Comparison of ENCODE assay signal across 9 mouse cellular contexts in the genomic region with DNA sequence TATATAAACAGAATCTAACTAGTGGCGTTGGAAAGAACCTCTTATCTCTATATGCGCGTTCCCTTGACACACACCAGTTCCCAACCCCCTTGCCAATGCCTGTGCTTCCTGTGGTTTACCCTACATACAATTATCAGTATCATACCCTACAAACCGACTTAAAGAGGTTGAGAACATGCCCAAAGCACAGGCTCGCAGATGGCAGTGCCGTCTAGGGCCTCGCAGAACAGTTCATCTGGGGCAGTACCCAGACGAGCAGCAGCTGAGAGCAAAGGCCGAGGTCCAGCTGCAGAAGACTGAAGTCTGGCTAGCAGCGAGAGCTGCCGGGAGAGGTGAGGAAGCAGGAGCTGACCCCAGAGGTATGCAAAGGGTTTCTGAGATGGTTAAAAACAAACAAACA. TPM values are rescaled to one million over a fixed set of nuclear protein-coding genes. Genes with fewer than 3 reads are reported as not detected.
DNase-seq lines count a peak whose midpoint lies in the region; ATAC-seq lines count a peak whose summit lies in the region.
"Had no signal": no experiment of that assay in that cellular context is flagged by ENCODE, and none has a peak within 500 bp of the region (broad histone marks: within the 10 kb centered on the region; RNA-seq: fewer than 3 reads in every experiment).

No protein-coding gene starts in this region.

- peak overlapping the region; percentile 61 for H3K9ac ChIP-seq in heart, embryonic 13.5 days

- H3K4me2 ChIP-seq in heart, embryonic 13.5 days: peak overlapping the region; percentile 52

- H3K4me1 ChIP-seq in heart, embryonic 13.5 days: peaks cover 45% of the 10 kb centered on the region

- H3K36me3 ChIP-seq in heart, embryonic 13.5 days: peaks cover 11% of the 10 kb centered on the region

- no peak for DNase-seq in heart, adult 18-20 months
- DNase-seq in MEL-GATA-1-ER (ENCODE audit: extremely low read depth, low read depth): peak; percentile 89
- peak; percentile 48 to 52 for DNase-seq in kidney, adult 8-10 months
- no peak for DNase-seq in right cerebral cortex, postnatal 36 days (ENCODE audit: low spot score in 2 of 2)
- no peak for DNase-seq in cerebellum, postnatal 10 days

- WGBS in heart, embryonic 13.5 days: 20% methylated on average over 11 of the region's 11 CpGs

- no peaks in the 10 kb centered on the region for H3K27me3 ChIP-seq in heart, embryonic 13.5 days (replicated peaks)

- peak overlapping the region; percentile 93 for H3K27ac ChIP-seq in heart, embryonic 13.5 days (replicated peaks)
- H3K27ac ChIP-seq: macrophage had no signal

- H3K4me3 ChIP-seq in heart, embryonic 13.5 days: no peak overlapping the region

- no peak for ATAC-seq in heart, embryonic 13.5 days (ENCODE audit: extremely low read depth, insufficient number of reproducible peaks, low FRiP score, low TSS enrichment)
- ATAC-seq in megakaryocyte, adult 5-6 weeks (ENCODE audit: poor library complexity, severe bottlenecking): peak; percentile 18; the same call in 1 of the 2 replicates
- ATAC-seq in frontal cortex, adult (ENCODE audit: low TSS enrichment): no peak

- no peaks in the 10 kb centered on the region for H3K9me3 ChIP-seq in heart, embryonic 13.5 days

RNA-seq across cellular contexts. Expression of gene Crtc3, which starts 21.5 kb away (rescaled TPM):
- polyA plus RNA-seq in heart, embryonic 13.5 days (2015; fragmentation: Nextera tagmentation; extraction: Ambion mirVana): 14.9 and 16.6 TPM in 2 replicates
- total RNA-seq in heart, adult 18-20 months (2021): 10 to 100 TPM; 10.3 to 11.8 TPM
- total RNA-seq in megakaryocyte, adult 5-6 weeks (2015): 21.3 and 26.9 TPM in 2 replicates
- total RNA-seq in megakaryocyte, adult 5-6 weeks (2017): 12.5 and 13.0 TPM in 2 replicates

Comparison
In these comparisons a context has a peak if more than half of its experiments do, and no peak if none do; other contexts are left out.
1. DNase-seq: peak in MEL-GATA-1-ER (single experiment) and kidney, adult 8-10 months (2 of 2); none in heart, adult 18-20 months (0 of 2), right cerebral cortex, postnatal 36 days (0 of 2) and cerebellum, postnatal 10 days (0 of 2).